Mouse (Mus musculus): ENCODE measurements around the gene Camkv. TPM values are rescaled to one million over a fixed set of nuclear protein-coding genes. Genes with fewer than 3 reads are reported as not detected.

Gene Camkv
- total RNA-seq (2021), result under 1 TPM in 1 of 2 experiments, not detected in 1; 0.28 TPM
- long read RNA-seq, experiment 1, result 0 reads
- long read RNA-seq, experiment 2, result 0 reads

- intact Hi-C loops (cut with DNase I), result no loop called here
- no peak for DNase-seq
These were observed at the start of gene Camkv for GRCm38 (mm10) chr9:107935374-107935773. Gene Camkv, plus strand, starts transcription at chr9:107935674.

GRCm38 (mm10) chr9:107887804-107888266 lies 47.6 kb upstream of the Camkv start, which contains the start of gene Mon1a:
Gene Mon1a, plus strand, starts transcription at chr9:107888151.
- DNase-seq, result peak; percentile 80 to 83
- intact Hi-C loops (cut with DNase I), result no loop called here

- DNase-seq, result no peak
- intact Hi-C loops (cut with DNase I), result no loop called here
These were observed 47.1 kb upstream of the Camkv start for GRCm38 (mm10) chr9:107888267-107888850.

- DNase-seq, result no peak
- intact Hi-C loops (cut with DNase I), result no loop called here
These were observed 45.2 kb upstream of the Camkv start for GRCm38 (mm10) chr9:107890260-107890659.

GRCm38 (mm10) chr9:107891023-107891422 lies 44.5 kb upstream of the Camkv start:
- intact Hi-C loops (cut with DNase I), result no loop called here
- no peak for DNase-seq

- intact Hi-C loops (cut with DNase I), result no loop called here
- DNase-seq, result no peak
These were observed 36.9 kb upstream of the Camkv start for GRCm38 (mm10) chr9:107898563-107898962.

- DNase-seq, result no peak
- intact Hi-C loops (cut with DNase I), result loop anchor here (5.0 kb wide), 1 partner anchor 152 kb away; the partner anchor contains the start of gene Amigo3
These were observed 35.6 kb upstream of the Camkv start for GRCm38 (mm10) chr9:107899855-107900254.

GRCm38 (mm10) chr9:107900840-107901626 lies 34.4 kb upstream of the Camkv start:
- DNase-seq, result no peak
- intact Hi-C loops (cut with DNase I), result loop anchor here (5.0 kb wide), 1 partner anchor 151 kb away; the partner anchor contains the start of gene Amigo3

GRCm38 (mm10) chr9:107901627-107901914 lies 33.9 kb upstream of the Camkv start:
- intact Hi-C loops (cut with DNase I), result loop anchor here (5.0 kb wide), 1 partner anchor 151 kb away; the partner anchor contains the start of gene Amigo3
- DNase-seq, result no peak

- intact Hi-C loops (cut with DNase I), result loop anchor here (1.0 to 5.0 kb wide), 3 partner anchors 59 to 162 kb away; partner anchors contain the start of gene Amigo3
- peak; percentile 88 to 89 for DNase-seq
These were observed 30.7 kb upstream of the Camkv start for GRCm38 (mm10) chr9:107904726-107905125.

- DNase-seq, result peak; percentile 68 to 79
- intact Hi-C loops (cut with DNase I), result no loop called here
These were observed 29.1 kb upstream of the Camkv start, which contains the start of gene Mst1r for GRCm38 (mm10) chr9:107906252-107906966. Gene Mst1r, plus strand, starts transcription at chr9:107906873.

- intact Hi-C loops (cut with DNase I), result no loop called here
- peak in 1 of 2 experiments; percentile 32 for DNase-seq
These were observed 28.3 kb upstream of the Camkv start for GRCm38 (mm10) chr9:107906967-107907800.

- DNase-seq, result no peak
These were observed 27.7 kb upstream of the Camkv start for GRCm38 (mm10) chr9:107907801-107908120.

GRCm38 (mm10) chr9:107908410-107909158 lies 26.9 kb upstream of the Camkv start:
- no peak for DNase-seq
- intact Hi-C loops (cut with DNase I), result no loop called here

More at GRCm38 (mm10) chr9:107907801-107908120, 27.7 kb upstream of the Camkv start:
- intact Hi-C loops (cut with DNase I), result no loop called here

- no peak for DNase-seq
- intact Hi-C loops (cut with DNase I), result loop anchor here (2.0 kb wide), 1 partner anchor 73 kb away; the partner anchor contains the start of gene Gm20661
These were observed 25.3 kb upstream of the Camkv start for GRCm38 (mm10) chr9:107910025-107910769.

- no peak for DNase-seq
- intact Hi-C loops (cut with DNase I), result no loop called here
These were observed 20.6 kb upstream of the Camkv start for GRCm38 (mm10) chr9:107914764-107915420.

GRCm38 (mm10) chr9:107917895-107918608 lies 17.4 kb upstream of the Camkv start:
- DNase-seq, result no peak
- intact Hi-C loops (cut with DNase I), result no loop called here
